Mouse (Mus musculus): ENCODE results near the gene Cldn14. TPM values are rescaled to one million over a fixed set of nuclear protein-coding genes. Genes with fewer than 3 reads are reported as not detected.
"Not testable (repeated sequence)": the region's sequence is repeated elsewhere in the genome, so short reads cannot be mapped to it uniquely, and the experiment has no call there.

Cldn14 gene
- polyA plus RNA-seq, 1 experiment from 2014 or later, result not detected

DNA sequence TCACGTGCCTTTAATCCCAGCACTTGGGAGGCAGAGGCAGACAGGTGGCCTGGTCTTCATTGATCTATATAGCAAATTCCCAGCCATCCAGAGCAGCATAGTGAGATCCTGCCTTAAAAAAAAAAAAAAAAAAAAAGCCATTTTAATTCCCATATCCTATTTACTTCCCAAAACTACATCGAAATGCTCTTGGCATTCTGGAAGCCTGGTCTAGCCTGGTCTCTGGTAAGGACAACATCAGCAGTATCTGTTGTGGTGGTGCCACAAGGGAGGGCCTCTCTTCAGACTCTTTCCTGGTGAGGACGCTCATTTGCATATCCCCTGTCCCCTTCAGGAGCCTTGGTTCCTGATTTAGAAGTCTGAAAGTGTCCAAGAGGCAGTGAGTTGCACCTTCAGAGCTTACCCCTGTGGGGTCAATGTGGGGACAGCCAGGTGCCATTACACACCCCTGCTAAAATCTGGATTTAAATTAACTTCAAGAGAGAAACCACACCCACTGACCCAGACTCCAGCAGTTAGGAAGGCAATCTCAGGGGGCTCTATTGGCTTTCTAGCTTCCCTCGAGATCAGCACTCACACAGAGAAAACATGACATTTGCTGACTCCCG lies 6.0 kb upstream of the Cldn14 start:
- no peaks in the 10 kb centered on the region for H3K9me3 ChIP-seq (ENCODE audit: control insufficient read depth, low read depth, low read length)
- H3K27me3 ChIP-seq (ENCODE audit: control insufficient read depth, insufficient read depth, low read length), result no peaks in the 10 kb centered on the region
- H3K36me3 ChIP-seq (ENCODE audit: control insufficient read depth, insufficient read depth, low read length), result no peaks in the 10 kb centered on the region
- ATAC-seq (ENCODE audit: insufficient number of reproducible peaks, insufficient read depth, low FRiP score, low read depth), result no peak
- H3K27ac ChIP-seq (ENCODE audit: low read length), result no peak overlapping the region
- H3K4me1 ChIP-seq (ENCODE audit: control insufficient read depth, insufficient read depth, low read length), result no peaks in the 10 kb centered on the region
- H3K4me3 ChIP-seq (ENCODE audit: low read depth, low read length), result no peak overlapping the region
- no peak overlapping the region for H3K9ac ChIP-seq (replicated peaks; ENCODE audit: low read depth, low read length)
- H3K4me2 ChIP-seq (replicated peaks; ENCODE audit: low read depth, low read length), result no peak overlapping the region
- 82% methylated on average over 5 of the region's 5 CpGs for WGBS

DNA sequence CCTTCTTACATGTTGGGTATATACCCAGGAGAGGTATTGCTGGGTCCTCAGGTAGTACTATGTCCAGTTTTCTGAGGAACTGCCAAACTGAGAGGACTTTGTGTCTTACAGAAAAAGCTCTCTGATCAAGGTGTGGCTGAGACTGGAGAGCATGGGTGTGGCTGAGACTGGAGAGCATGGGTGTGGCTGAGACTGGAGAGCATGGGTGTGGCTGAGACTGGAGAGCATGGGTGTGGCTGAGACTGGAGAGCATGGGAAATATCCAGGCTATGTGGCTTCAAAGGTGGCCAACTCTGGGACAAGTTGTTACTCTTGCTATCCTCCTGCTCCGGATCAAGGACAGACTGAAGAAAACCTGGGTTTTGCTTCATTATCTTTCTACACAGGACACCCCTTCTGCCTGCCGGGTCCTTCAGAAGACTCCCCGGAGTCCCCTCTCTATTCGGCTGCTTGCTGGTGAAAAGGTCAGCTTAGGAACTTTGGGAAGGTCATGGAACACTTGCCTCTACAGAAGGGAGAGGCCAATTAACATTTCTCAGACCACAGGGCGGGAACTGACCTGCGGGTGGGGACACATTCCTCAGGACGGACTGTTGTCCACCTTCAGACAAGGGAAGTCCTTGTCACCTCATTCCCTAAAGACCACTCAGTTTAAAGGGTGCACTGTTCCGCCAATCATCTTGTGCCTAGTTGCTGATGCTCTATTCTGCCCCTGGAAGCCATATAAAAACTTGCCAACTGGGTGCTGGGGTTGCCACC lies 4.9 kb upstream of the Cldn14 start:
- H3K4me3 ChIP-seq (ENCODE audit: low read depth, low read length); H3K27ac ChIP-seq (ENCODE audit: low read length); H3K4me2 ChIP-seq (replicated peaks; ENCODE audit: low read depth, low read length); H3K4me1 ChIP-seq (ENCODE audit: control insufficient read depth, insufficient read depth, low read length); H3K36me3 ChIP-seq (ENCODE audit: control insufficient read depth, insufficient read depth, low read length); H3K9ac ChIP-seq (replicated peaks; ENCODE audit: low read depth, low read length); H3K9me3 ChIP-seq (ENCODE audit: control insufficient read depth, low read depth, low read length); H3K27me3 ChIP-seq (ENCODE audit: control insufficient read depth, insufficient read depth, low read length): not testable (repeated sequence)
- WGBS, result 84% methylated on average over 8 of the region's 8 CpGs
- ATAC-seq (ENCODE audit: insufficient number of reproducible peaks, insufficient read depth, low FRiP score, low read depth), result peak; percentile 53; the same call in 1 of the 2 replicates

DNA sequence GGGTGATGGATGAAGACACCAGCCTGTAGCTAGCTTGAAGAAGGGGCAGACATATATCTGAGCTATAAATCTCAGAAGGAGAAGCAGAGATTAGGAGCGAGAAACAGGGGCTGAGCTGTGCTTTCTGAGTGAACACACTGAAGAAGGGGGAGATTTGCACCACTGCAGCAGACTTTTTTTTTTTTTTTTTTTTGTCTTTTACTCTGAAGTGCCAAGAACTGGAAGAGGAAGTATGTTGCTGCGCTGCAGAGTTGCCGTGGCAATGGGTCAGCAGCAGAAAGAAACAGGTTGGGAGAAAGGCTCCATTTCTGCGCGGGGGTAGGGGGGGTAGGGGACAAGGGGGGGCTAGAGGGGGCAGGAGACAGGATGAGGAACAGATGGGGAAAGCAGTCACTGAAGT lies 2.6 kb upstream of the Cldn14 start:
- no peak overlapping the region for H3K9ac ChIP-seq (replicated peaks; ENCODE audit: low read depth, low read length)
- 8% methylated on average over 5 of the region's 5 CpGs for WGBS
- no peaks in the 10 kb centered on the region for H3K27me3 ChIP-seq (ENCODE audit: control insufficient read depth, insufficient read depth, low read length)
- no peak overlapping the region for H3K4me3 ChIP-seq (ENCODE audit: low read depth, low read length)
- peaks cover 3% of the 10 kb centered on the region; the same call in 1 of the 2 replicates for H3K4me1 ChIP-seq (ENCODE audit: control insufficient read depth, insufficient read depth, low read length)
- ATAC-seq (ENCODE audit: insufficient number of reproducible peaks, insufficient read depth, low FRiP score, low read depth), result no peak
- H3K36me3 ChIP-seq (ENCODE audit: control insufficient read depth, insufficient read depth, low read length), result no peaks in the 10 kb centered on the region
- no peaks in the 10 kb centered on the region for H3K9me3 ChIP-seq (ENCODE audit: control insufficient read depth, low read depth, low read length)
- no peak overlapping the region for H3K27ac ChIP-seq (ENCODE audit: low read length)
- no peak overlapping the region for H3K4me2 ChIP-seq (replicated peaks; ENCODE audit: low read depth, low read length)

DNA sequence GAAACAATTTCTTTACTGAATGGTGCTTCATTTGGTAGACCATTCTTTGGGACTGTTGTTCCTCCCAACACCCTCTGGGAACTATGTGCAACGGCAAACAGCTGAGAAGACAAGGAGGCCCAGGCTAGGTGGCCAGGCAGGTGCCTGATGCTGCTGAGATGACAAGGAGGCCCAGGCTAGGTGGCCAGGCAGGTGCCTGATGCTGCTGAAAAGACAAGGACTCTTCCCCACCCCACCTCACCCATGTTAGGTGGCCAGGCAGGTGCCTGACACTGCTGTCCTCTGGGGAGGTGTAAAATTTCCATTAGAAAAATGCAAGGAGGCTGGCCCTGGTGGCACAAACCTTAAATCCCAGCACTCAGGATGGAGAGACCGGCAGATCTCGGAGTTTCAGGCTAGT lies 2.0 kb upstream of the Cldn14 start:
- WGBS, result 62% methylated on average over 3 of the region's 3 CpGs
- Histone ChIP-seq H3K9ac (replicated peaks; ENCODE audit: low read depth, low read length) (no peak overlapping the region), H3K4me2 (replicated peaks; ENCODE audit: low read depth, low read length) (no peak overlapping the region), H3K27me3 (ENCODE audit: control insufficient read depth, insufficient read depth, low read length) (no peaks in the 10 kb centered on the region), H3K4me3 (ENCODE audit: low read depth, low read length) (no peak overlapping the region), H3K9me3 (ENCODE audit: control insufficient read depth, low read depth, low read length) (no peaks in the 10 kb centered on the region), H3K4me1 (ENCODE audit: control insufficient read depth, insufficient read depth, low read length) (peaks cover 3% of the 10 kb centered on the region; the same call in 1 of the 2 replicates), H3K27ac (ENCODE audit: low read length) (no peak overlapping the region), H3K36me3 (ENCODE audit: control insufficient read depth, insufficient read depth, low read length) (no peaks in the 10 kb centered on the region)
- ATAC-seq (ENCODE audit: insufficient number of reproducible peaks, insufficient read depth, low FRiP score, low read depth), result no peak

DNA sequence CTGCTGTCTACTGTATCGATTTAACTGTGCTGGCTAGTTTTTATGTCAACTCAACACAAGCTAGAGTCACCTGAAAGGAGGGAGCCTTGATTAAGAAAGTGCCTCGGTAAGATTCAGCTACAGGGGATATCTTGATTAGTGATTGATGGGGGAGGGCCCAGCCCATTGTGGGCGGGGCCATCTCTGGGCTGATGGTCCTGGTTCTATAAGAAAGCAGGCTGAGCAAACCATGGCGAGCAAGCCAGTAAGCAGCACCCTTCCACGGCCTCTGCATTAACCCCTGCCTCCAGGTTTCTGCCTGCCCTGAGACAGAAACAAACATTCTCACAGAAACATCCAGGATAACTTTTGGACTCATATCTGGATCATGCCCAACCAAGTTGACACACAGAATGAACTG lies 1.5 kb upstream of the Cldn14 start:
- H3K4me3 ChIP-seq (ENCODE audit: low read depth, low read length), result no peak overlapping the region
- no peak for ATAC-seq (ENCODE audit: insufficient number of reproducible peaks, insufficient read depth, low FRiP score, low read depth)
- no peak overlapping the region for H3K27ac ChIP-seq (ENCODE audit: low read length)
- no peak overlapping the region for H3K4me2 ChIP-seq (replicated peaks; ENCODE audit: low read depth, low read length)
- H3K4me1 ChIP-seq (ENCODE audit: control insufficient read depth, insufficient read depth, low read length), result peaks cover 3% of the 10 kb centered on the region; the same call in 1 of the 2 replicates
- 72% methylated on average over 5 of the region's 5 CpGs for WGBS
- no peak overlapping the region for H3K9ac ChIP-seq (replicated peaks; ENCODE audit: low read depth, low read length)
- no peaks in the 10 kb centered on the region for H3K36me3 ChIP-seq (ENCODE audit: control insufficient read depth, insufficient read depth, low read length)
- no peaks in the 10 kb centered on the region for H3K27me3 ChIP-seq (ENCODE audit: control insufficient read depth, insufficient read depth, low read length)
- H3K9me3 ChIP-seq (ENCODE audit: control insufficient read depth, low read depth, low read length), result no peaks in the 10 kb centered on the region

DNA sequence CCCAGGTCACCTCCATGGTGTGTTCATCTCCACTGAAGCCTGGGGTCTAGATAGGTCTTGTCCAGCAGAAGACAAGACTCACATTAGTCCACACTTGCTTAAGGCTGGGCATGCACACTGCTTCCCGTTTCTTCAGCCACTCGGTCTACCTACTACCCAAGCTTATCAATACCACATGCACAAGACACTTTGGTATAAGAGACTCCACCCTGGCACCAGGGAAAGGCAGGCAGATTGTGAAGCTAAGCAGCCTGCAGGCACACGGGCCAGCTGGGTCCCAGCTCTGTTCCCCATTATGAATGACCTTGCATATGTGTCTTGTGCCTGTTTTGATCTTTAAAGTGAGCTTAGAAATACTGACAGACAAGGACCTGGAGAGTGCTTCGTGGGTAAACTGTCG lies 719 bp upstream of the Cldn14 start:
- Histone ChIP-seq H3K9ac (replicated peaks; ENCODE audit: low read depth, low read length) (no peak overlapping the region), H3K4me3 (ENCODE audit: low read depth, low read length) (no peak overlapping the region), H3K4me2 (replicated peaks; ENCODE audit: low read depth, low read length) (no peak overlapping the region), H3K36me3 (ENCODE audit: control insufficient read depth, insufficient read depth, low read length) (no peaks in the 10 kb centered on the region), H3K27ac (ENCODE audit: low read length) (no peak overlapping the region), H3K9me3 (ENCODE audit: control insufficient read depth, low read depth, low read length) (no peaks in the 10 kb centered on the region), H3K4me1 (ENCODE audit: control insufficient read depth, insufficient read depth, low read length) (peaks cover 3% of the 10 kb centered on the region; the same call in 1 of the 2 replicates), H3K27me3 (ENCODE audit: control insufficient read depth, insufficient read depth, low read length) (no peaks in the 10 kb centered on the region)
- 67% methylated on average over 5 of the region's 5 CpGs for WGBS
- no peak for ATAC-seq (ENCODE audit: insufficient number of reproducible peaks, insufficient read depth, low FRiP score, low read depth)

DNA sequence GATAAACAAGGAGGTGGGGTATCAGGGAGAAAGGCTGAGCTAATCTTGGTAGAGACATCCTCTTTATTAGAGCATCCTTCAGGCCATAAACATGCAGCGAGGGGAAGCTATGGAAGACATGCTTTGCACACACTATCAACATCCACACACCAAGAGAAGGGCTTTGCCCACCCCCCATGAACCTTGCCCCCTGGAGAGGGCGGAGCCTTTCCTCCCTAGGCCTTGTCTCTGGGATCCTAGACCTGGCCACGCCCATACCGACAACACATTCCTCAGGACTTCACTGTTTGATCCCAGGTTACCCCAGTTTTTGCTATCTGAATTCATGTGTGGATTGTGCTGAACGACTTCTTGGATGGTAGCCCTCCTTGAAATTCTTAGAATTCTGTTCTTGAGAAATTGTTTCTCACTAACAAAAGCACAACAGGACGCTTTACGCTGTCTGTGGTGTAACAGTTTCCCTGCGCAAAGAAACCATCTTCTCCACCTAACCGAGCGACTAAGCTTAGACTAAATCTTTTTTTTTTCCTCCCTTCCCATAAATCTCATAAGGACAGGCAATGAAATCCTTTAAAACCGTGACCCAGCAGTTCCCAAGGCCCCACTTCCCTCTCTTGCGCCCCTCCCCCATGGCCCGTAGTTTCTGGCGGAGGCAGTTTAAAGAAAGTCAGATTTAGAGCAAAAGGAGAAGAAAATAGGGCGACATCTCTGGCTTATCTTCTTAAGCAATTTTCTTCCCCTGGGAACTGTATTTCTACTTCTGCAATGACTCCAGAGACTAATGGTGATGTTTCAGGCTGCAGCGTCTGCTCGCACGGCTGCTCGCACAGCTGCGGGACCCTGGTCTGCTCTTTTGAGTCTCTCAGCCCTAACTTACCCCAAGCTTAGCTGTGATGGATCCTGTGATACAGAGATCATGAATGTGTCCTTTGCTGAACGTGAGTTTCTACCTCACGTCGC lies 1.7 kb downstream of the Cldn14 start:
- Histone ChIP-seq H3K4me2 (replicated peaks; ENCODE audit: low read depth, low read length) (no peak overlapping the region), H3K27me3 (ENCODE audit: control insufficient read depth, insufficient read depth, low read length) (no peaks in the 10 kb centered on the region), H3K27ac (ENCODE audit: low read length) (no peak overlapping the region), H3K9me3 (ENCODE audit: control insufficient read depth, low read depth, low read length) (no peaks in the 10 kb centered on the region), H3K9ac (replicated peaks; ENCODE audit: low read depth, low read length) (no peak overlapping the region), H3K4me1 (ENCODE audit: control insufficient read depth, insufficient read depth, low read length) (peaks cover 3% of the 10 kb centered on the region; the same call in 1 of the 2 replicates), H3K4me3 (ENCODE audit: low read depth, low read length) (no peak overlapping the region), H3K36me3 (ENCODE audit: control insufficient read depth, insufficient read depth, low read length) (no peaks in the 10 kb centered on the region)
- WGBS, result 47% methylated on average over 23 of the region's 23 CpGs
- no peak for ATAC-seq (ENCODE audit: insufficient number of reproducible peaks, insufficient read depth, low FRiP score, low read depth)

DNA sequence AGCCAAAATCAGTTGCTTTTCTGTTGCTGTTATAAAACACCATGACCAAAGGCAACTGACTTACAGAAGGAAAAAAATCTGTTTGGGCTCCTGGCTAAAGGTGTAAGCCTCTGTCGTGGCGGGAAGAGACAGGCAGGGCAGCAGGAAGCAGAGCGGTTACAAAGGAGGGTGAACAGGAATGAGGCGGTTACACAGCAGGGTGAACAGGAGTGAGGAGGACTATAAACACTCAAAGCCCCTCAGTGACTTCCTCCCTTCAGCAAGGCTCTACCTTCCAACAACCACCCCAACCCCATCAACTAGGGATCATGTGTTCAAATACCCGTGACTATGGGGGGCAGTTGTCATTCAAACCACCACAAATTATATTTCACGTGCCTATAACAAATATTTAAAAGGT lies 5.2 kb downstream of the Cldn14 start:
- Histone ChIP-seq H3K9ac (replicated peaks; ENCODE audit: low read depth, low read length) (no peak overlapping the region), H3K4me1 (ENCODE audit: control insufficient read depth, insufficient read depth, low read length) (peaks cover 9% of the 10 kb centered on the region; the same call in 1 of the 2 replicates), H3K4me3 (ENCODE audit: low read depth, low read length) (no peak overlapping the region), H3K27me3 (ENCODE audit: control insufficient read depth, insufficient read depth, low read length) (no peaks in the 10 kb centered on the region), H3K27ac (ENCODE audit: low read length) (no peak overlapping the region), H3K4me2 (replicated peaks; ENCODE audit: low read depth, low read length) (no peak overlapping the region), H3K9me3 (ENCODE audit: control insufficient read depth, low read depth, low read length) (no peaks in the 10 kb centered on the region), H3K36me3 (ENCODE audit: control insufficient read depth, insufficient read depth, low read length) (no peaks in the 10 kb centered on the region)
- no peak for ATAC-seq (ENCODE audit: insufficient number of reproducible peaks, insufficient read depth, low FRiP score, low read depth)
- 84% methylated on average over 6 of the region's 6 CpGs for WGBS

Data from stomach, embryonic 14.5 days (tissue).